Mouse (Mus musculus): ENCODE measurements around the gene Gm28374.

DNA sequence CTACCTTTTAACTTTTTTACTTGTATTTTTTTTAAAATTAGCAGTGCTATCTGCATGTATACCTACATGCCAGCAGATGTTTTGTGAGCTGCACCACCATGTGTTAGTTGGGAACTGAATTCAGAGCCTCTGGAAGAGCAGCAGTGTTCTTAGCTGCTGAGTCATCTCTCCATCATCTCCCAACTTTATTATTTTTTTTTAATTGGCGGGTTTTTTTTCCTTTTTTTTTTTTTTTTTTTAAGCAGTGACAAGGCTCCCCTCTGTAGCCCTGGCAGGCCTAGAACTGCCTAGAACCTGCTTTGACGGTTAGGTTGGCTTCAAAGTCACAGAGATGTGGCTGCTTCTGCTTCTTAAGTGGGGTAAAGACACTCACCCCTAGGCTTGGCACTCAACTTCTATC is 42.8 kb upstream of the Gm28374 start:
- TF ChIP-seq EP300 (IDR thresholded peaks at IDR 0.05; ENCODE audit: low read depth) = no peak
- TF ChIP-seq CTCF (IDR thresholded peaks at IDR 0.05; ENCODE audit: low read depth) = no peak

Measured in liver, embryonic 14.5 days (tissue).